Mouse (Mus musculus): ENCODE results near the gene Pon3. TPM values are rescaled to one million over a fixed set of nuclear protein-coding genes. Genes with fewer than 3 reads are reported as not detected.

The Pon3 gene
- polyA plus RNA-seq, 1 experiment from 2014 or later = 35.2 TPM

- Histone ChIP-seq H3K4me2 (no peak overlapping the region), H3K27me3 (ENCODE audit: control insufficient read depth, insufficient read depth, low read length) (no peaks in the 10 kb centered on the region), H3K36me3 (ENCODE audit: control insufficient read depth, insufficient read depth, low read length) (no peaks in the 10 kb centered on the region), H3K4me3 (ENCODE audit: low read depth, low read length) (no peak overlapping the region), H3K27ac (ENCODE audit: low read depth, low read length) (no peak overlapping the region), H3K9me3 (replicated peaks; ENCODE audit: control insufficient read depth, low read length) (no peaks in the 10 kb centered on the region), H3K9ac (ENCODE audit: low read depth, low read length) (no peak overlapping the region), H3K4me1 (ENCODE audit: control insufficient read depth, insufficient read depth, low read length) (no peaks in the 10 kb centered on the region)
- WGBS (ENCODE audit: insufficient replicate concordance) = 76% methylated on average over 8 of the region's 8 CpGs
- no peak for ATAC-seq (replicated peaks; ENCODE audit: insufficient number of reproducible peaks, low FRiP score, low TSS enrichment)
These were observed 56.6 kb downstream of the Pon3 start for GRCm38 (mm10) chr6:5199376-5199905.

DNA sequence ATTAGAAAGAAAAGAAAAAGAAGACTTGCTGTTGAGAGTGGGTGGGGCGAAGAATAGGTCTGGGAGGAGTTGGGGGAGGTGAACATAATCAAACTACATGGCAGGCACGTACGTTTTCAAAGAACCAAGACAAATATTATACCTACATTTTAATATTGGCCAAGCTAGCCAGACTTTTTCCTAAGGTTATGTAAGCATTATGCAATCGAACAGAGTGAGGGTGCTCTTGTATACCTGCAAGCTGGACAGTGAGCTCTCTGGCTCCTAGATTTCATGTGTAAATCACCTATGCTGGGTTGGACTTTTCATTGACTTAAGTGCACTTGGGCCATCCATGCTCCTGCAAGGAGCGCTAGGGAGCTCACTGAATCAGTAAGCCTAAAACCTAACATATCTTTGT lies 57.5 kb downstream of the Pon3 start:
- 0 out of 2 replicates have a peak, but pooled peaks cover 1% of the 10 kb centered on the region for H3K4me1 ChIP-seq (ENCODE audit: control insufficient read depth, insufficient read depth, low read length)
- H3K27ac ChIP-seq (ENCODE audit: low read depth, low read length) = no peak overlapping the region
- no peak overlapping the region for H3K4me3 ChIP-seq (ENCODE audit: low read depth, low read length)
- H3K27me3 ChIP-seq (ENCODE audit: control insufficient read depth, insufficient read depth, low read length) = no peaks in the 10 kb centered on the region
- WGBS (ENCODE audit: insufficient replicate concordance) = 87% methylated on average over 5 of the region's 5 CpGs
- no peak overlapping the region for H3K4me2 ChIP-seq
- H3K36me3 ChIP-seq (ENCODE audit: control insufficient read depth, insufficient read depth, low read length) = no peaks in the 10 kb centered on the region
- H3K9ac ChIP-seq (ENCODE audit: low read depth, low read length) = no peak overlapping the region
- ATAC-seq (replicated peaks; ENCODE audit: insufficient number of reproducible peaks, low FRiP score, low TSS enrichment) = no peak
- H3K9me3 ChIP-seq (replicated peaks; ENCODE audit: control insufficient read depth, low read length) = no peaks in the 10 kb centered on the region

GRCm38 (mm10) chr6:5193693-5194092 lies 62.4 kb downstream of the Pon3 start, which contains the start of gene Pon1:
Gene Pon1 (minus strand): TSS chr6:5193946.
- ATAC-seq (replicated peaks; ENCODE audit: insufficient number of reproducible peaks, low FRiP score, low TSS enrichment) = no peak
- Histone ChIP-seq H3K27me3 (ENCODE audit: control insufficient read depth, insufficient read depth, low read length) (no peaks in the 10 kb centered on the region), H3K4me2 (no peak within 1 kb of the TSS), H3K36me3 (ENCODE audit: control insufficient read depth, insufficient read depth, low read length) (no peaks in the 10 kb centered on the region), H3K4me1 (ENCODE audit: control insufficient read depth, insufficient read depth, low read length) (0 out of 2 replicates have a peak, but pooled peaks cover 3% of the 10 kb centered on the region), H3K9me3 (replicated peaks; ENCODE audit: control insufficient read depth, low read length) (no peaks in the 10 kb centered on the region), H3K27ac (ENCODE audit: low read depth, low read length) (no peak within 1 kb of the TSS), H3K9ac (ENCODE audit: low read depth, low read length) (no peak within 1 kb of the TSS), H3K4me3 (ENCODE audit: low read depth, low read length) (no peak within 1 kb of the TSS)
- 27% methylated on average over 5 of the region's 5 CpGs for WGBS (ENCODE audit: insufficient replicate concordance)

- WGBS (ENCODE audit: insufficient replicate concordance) = 64% methylated on average over 4 of the region's 4 CpGs
- no peak overlapping the region for H3K4me3 ChIP-seq (ENCODE audit: low read depth, low read length)
- no peak overlapping the region for H3K4me2 ChIP-seq
- H3K9me3 ChIP-seq (replicated peaks; ENCODE audit: control insufficient read depth, low read length) = no peaks in the 10 kb centered on the region
- H3K4me1 ChIP-seq (ENCODE audit: control insufficient read depth, insufficient read depth, low read length) = 0 out of 2 replicates have a peak, but pooled peaks cover 3% of the 10 kb centered on the region
- no peaks in the 10 kb centered on the region for H3K27me3 ChIP-seq (ENCODE audit: control insufficient read depth, insufficient read depth, low read length)
- no peaks in the 10 kb centered on the region for H3K36me3 ChIP-seq (ENCODE audit: control insufficient read depth, insufficient read depth, low read length)
- no peak for ATAC-seq (replicated peaks; ENCODE audit: insufficient number of reproducible peaks, low FRiP score, low TSS enrichment)
- no peak overlapping the region for H3K9ac ChIP-seq (ENCODE audit: low read depth, low read length)
- no peak overlapping the region for H3K27ac ChIP-seq (ENCODE audit: low read depth, low read length)
These were observed 65.3 kb downstream of the Pon3 start for GRCm38 (mm10) chr6:5190761-5191160.

DNA sequence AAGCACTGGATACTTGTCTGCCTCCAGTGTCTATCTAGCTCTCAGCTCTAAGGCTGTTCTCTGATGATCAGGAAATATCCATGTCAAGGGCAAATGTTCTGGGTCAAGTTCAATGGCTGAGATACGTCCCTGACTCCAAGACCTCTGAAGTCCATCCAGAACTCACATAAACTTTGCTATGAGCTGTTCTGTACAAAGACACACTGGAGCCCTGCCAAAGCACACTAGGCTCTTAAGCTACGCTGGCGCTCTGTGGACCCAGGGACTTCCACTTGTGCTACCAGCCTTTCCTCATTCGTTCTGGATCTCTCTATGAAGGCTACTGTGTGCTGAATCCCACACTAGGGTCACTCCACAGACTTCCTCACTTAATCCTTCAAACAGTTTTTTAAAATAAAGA lies 66.6 kb downstream of the Pon3 start:
- whole genome bisulfite sequencing (ENCODE audit: insufficient replicate concordance) = 62% methylated on average over 4 of the region's 4 CpGs
- H3K27ac ChIP-seq (ENCODE audit: low read depth, low read length) = no peak overlapping the region
- H3K4me2 ChIP-seq = no peak overlapping the region
- H3K36me3 ChIP-seq (ENCODE audit: control insufficient read depth, insufficient read depth, low read length) = no peaks in the 10 kb centered on the region
- no peak for ATAC-seq (replicated peaks; ENCODE audit: insufficient number of reproducible peaks, low FRiP score, low TSS enrichment)
- H3K9ac ChIP-seq (ENCODE audit: low read depth, low read length) = no peak overlapping the region
- no peaks in the 10 kb centered on the region for H3K9me3 ChIP-seq (replicated peaks; ENCODE audit: control insufficient read depth, low read length)
- 0 out of 2 replicates have a peak, but pooled peaks cover 3% of the 10 kb centered on the region for H3K4me1 ChIP-seq (ENCODE audit: control insufficient read depth, insufficient read depth, low read length)
- H3K27me3 ChIP-seq (ENCODE audit: control insufficient read depth, insufficient read depth, low read length) = no peaks in the 10 kb centered on the region
- no peak overlapping the region for H3K4me3 ChIP-seq (ENCODE audit: low read depth, low read length)

- Histone ChIP-seq H3K36me3 (ENCODE audit: control insufficient read depth, insufficient read depth, low read length) (no peaks in the 10 kb centered on the region), H3K9me3 (replicated peaks; ENCODE audit: control insufficient read depth, low read length) (no peaks in the 10 kb centered on the region), H3K27ac (ENCODE audit: low read depth, low read length) (no peak overlapping the region), H3K9ac (ENCODE audit: low read depth, low read length) (no peak overlapping the region), H3K4me2 (no peak overlapping the region), H3K4me3 (ENCODE audit: low read depth, low read length) (no peak overlapping the region), H3K27me3 (ENCODE audit: control insufficient read depth, insufficient read depth, low read length) (no peaks in the 10 kb centered on the region), H3K4me1 (ENCODE audit: control insufficient read depth, insufficient read depth, low read length) (0 out of 2 replicates have a peak, but pooled peaks cover 3% of the 10 kb centered on the region)
- ATAC-seq (replicated peaks; ENCODE audit: insufficient number of reproducible peaks, low FRiP score, low TSS enrichment) = no peak
- 74% methylated on average over 6 of the region's 6 CpGs for WGBS (ENCODE audit: insufficient replicate concordance)
These were observed 67.1 kb downstream of the Pon3 start for GRCm38 (mm10) chr6:5188938-5189337.

GRCm38 (mm10) chr6:5188036-5188435 lies 68.0 kb downstream of the Pon3 start:
- no peaks in the 10 kb centered on the region for H3K36me3 ChIP-seq (ENCODE audit: control insufficient read depth, insufficient read depth, low read length)
- no peak overlapping the region for H3K4me3 ChIP-seq (ENCODE audit: low read depth, low read length)
- no peak overlapping the region for H3K9ac ChIP-seq (ENCODE audit: low read depth, low read length)
- H3K9me3 ChIP-seq (replicated peaks; ENCODE audit: control insufficient read depth, low read length) = no peaks in the 10 kb centered on the region
- no peaks in the 10 kb centered on the region for H3K4me1 ChIP-seq (ENCODE audit: control insufficient read depth, insufficient read depth, low read length)
- H3K27me3 ChIP-seq (ENCODE audit: control insufficient read depth, insufficient read depth, low read length) = no peaks in the 10 kb centered on the region
- no peak overlapping the region for H3K27ac ChIP-seq (ENCODE audit: low read depth, low read length)
- ATAC-seq (replicated peaks; ENCODE audit: insufficient number of reproducible peaks, low FRiP score, low TSS enrichment) = no peak
- H3K4me2 ChIP-seq = no peak overlapping the region
- 76% methylated on average over 5 of the region's 5 CpGs for WGBS (ENCODE audit: insufficient replicate concordance)

- Histone ChIP-seq H3K4me2 (no peak overlapping the region), H3K27ac (ENCODE audit: low read depth, low read length) (no peak overlapping the region), H3K36me3 (ENCODE audit: control insufficient read depth, insufficient read depth, low read length) (no peaks in the 10 kb centered on the region), H3K9me3 (replicated peaks; ENCODE audit: control insufficient read depth, low read length) (no peaks in the 10 kb centered on the region), H3K27me3 (ENCODE audit: control insufficient read depth, insufficient read depth, low read length) (no peaks in the 10 kb centered on the region), H3K4me3 (ENCODE audit: low read depth, low read length) (no peak overlapping the region), H3K9ac (ENCODE audit: low read depth, low read length) (no peak overlapping the region), H3K4me1 (ENCODE audit: control insufficient read depth, insufficient read depth, low read length) (no peaks in the 10 kb centered on the region)
- ATAC-seq (replicated peaks; ENCODE audit: insufficient number of reproducible peaks, low FRiP score, low TSS enrichment) = no peak
- WGBS (ENCODE audit: insufficient replicate concordance) = 86% methylated on average over 6 of the region's 6 CpGs
These were observed 68.5 kb downstream of the Pon3 start for GRCm38 (mm10) chr6:5187586-5187985.

DNA sequence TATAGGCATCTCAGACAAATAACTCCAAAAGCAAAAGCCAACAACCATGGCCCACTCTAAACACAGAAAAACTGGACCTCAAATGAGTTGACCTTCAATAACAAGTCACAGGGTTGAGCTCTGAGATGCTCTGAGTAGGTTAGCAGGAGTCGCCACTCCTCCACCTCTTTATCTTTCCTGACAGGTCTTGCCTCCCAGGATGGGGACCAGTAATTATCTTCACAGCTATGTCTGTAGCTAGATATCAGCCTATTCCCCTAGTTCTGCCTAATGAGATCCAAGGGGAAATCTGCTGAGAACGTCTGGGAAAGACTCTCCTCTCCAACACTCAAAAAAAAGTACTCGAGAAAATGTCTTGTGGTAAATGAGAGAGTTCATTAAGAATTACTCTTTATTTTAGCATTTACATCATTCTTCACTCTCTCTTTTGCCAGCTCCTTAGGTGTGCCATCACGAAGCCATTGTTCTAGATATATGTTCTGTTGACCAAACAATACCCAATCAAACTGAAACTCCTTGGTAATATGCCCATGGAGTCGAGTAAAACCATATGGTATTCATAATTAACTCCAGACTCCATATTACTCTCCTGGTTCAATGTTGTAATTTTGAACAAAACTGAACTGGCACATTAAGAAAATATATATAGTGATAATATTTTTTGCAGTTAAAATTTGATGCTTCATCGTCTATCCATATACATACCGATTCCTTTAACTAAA lies 69.7 kb downstream of the Pon3 start:
- no peak overlapping the region for H3K4me3 ChIP-seq (ENCODE audit: low read depth, low read length)
- 64% methylated on average over 7 of the region's 7 CpGs for WGBS (ENCODE audit: insufficient replicate concordance)
- H3K9me3 ChIP-seq (replicated peaks; ENCODE audit: control insufficient read depth, low read length) = no peaks in the 10 kb centered on the region
- ATAC-seq (replicated peaks; ENCODE audit: insufficient number of reproducible peaks, low FRiP score, low TSS enrichment) = no peak
- no peak overlapping the region for H3K27ac ChIP-seq (ENCODE audit: low read depth, low read length)
- H3K9ac ChIP-seq (ENCODE audit: low read depth, low read length) = no peak overlapping the region
- H3K36me3 ChIP-seq (ENCODE audit: control insufficient read depth, insufficient read depth, low read length) = no peaks in the 10 kb centered on the region
- no peaks in the 10 kb centered on the region for H3K27me3 ChIP-seq (ENCODE audit: control insufficient read depth, insufficient read depth, low read length)
- no peak overlapping the region for H3K4me2 ChIP-seq
- H3K4me1 ChIP-seq (ENCODE audit: control insufficient read depth, insufficient read depth, low read length) = no peaks in the 10 kb centered on the region
